Mouse (Mus musculus) midbrain, embryonic 12.5 days (tissue): ENCODE data around the gene Crebbp. TPM values are rescaled to one million over a fixed set of nuclear protein-coding genes. Genes with fewer than 3 reads are reported as not detected.

Experiments
- ATAC-seq: fragments of 200-750 bp; cut with Nextera tagmentation; 2 replicates; pipeline ENCODE4 v1.8.0; 2017; ENCODE audit warnings: low read depth, moderate TSS enrichment, moderate library complexity; ENCODE audit not compliant: low FRiP score
- H3K27ac ChIP-seq: fragments of 300-500 bp; sonication (generic); replicated peaks from 2 replicates; pipeline ENCODE4 v1.5.1; 2016; ENCODE audit warnings: mild to moderate bottlenecking
- H3K27me3 ChIP-seq: fragments of 300-500 bp; sonication (generic); 2 replicates; pipeline ENCODE4 v1.6.1; 2016; ENCODE audit warnings: mild to moderate bottlenecking
- H3K36me3 ChIP-seq: fragments of 300-500 bp; sonication (generic); 2 replicates; pipeline ENCODE4 v1.6.1; 2016
- H3K4me1 ChIP-seq: fragments of 300-500 bp; sonication (generic); 2 replicates; pipeline ENCODE4 v1.6.1; 2016
- H3K4me2 ChIP-seq: fragments of 300-500 bp; sonication (generic); replicated peaks from 2 replicates; pipeline ENCODE4 v1.6.1; 2016; ENCODE audit warnings: mild to moderate bottlenecking, moderate library complexity
- H3K4me3 ChIP-seq: fragments of 300-500 bp; sonication (generic); 2 replicates; pipeline ENCODE4 v1.5.1; 2016; ENCODE audit warnings: mild to moderate bottlenecking
- H3K9ac ChIP-seq: fragments of 300-500 bp; sonication (generic); replicated peaks from 2 replicates; pipeline ENCODE4 v1.6.1; 2016; ENCODE audit warnings: mild to moderate bottlenecking, moderate library complexity
- H3K9me3 ChIP-seq: fragments of 300-500 bp; sonication (generic); 2 replicates; pipeline ENCODE4 v1.6.1; 2016; ENCODE audit warnings: mild to moderate bottlenecking
- WGBS: fragments of 180-500 bp; shearing (Covaris S2); methylation state at CpG from one replicate; pipeline ENCODE4 v1.1.7; 2016; 5-methylcytosine and 5-hydroxymethylcytosine counted together
- polyA plus RNA-seq: library from polyadenylated mRNA; unstranded; fragments of >200 nt; fragmentation: Nextera tagmentation; extraction: Ambion mirVana; gene quantifications from 2 replicates; pipeline ENCODE4 v1.2.1, GENCODE M21; 2016

Crebbp gene
- polyA plus RNA-seq, 1 experiment from 2014 or later, result 39.9 TPM

GRCm38 (mm10) chr16:4077384-4078061 is 136.3 kb downstream of the Crebbp start, which contains the start of gene Trap1:
TSS of gene Trap1 (minus strand) at chr16:4077827.
- under 1% methylated on average over 58 of the region's 58 CpGs for WGBS
- Histone ChIP-seq H3K27me3 (no peaks in the 10 kb centered on the region), H3K9me3 (no peaks in the 10 kb centered on the region), H3K36me3 (peaks cover 5% of the 10 kb centered on the region; the same call in 1 of the 2 replicates), H3K9ac (peak within 1 kb of the TSS; percentile 69), H3K4me2 (peak within 1 kb of the TSS; percentile 68), H3K4me3 (peak within 1 kb of the TSS; percentile 76), H3K4me1 (peaks cover 11% of the 10 kb centered on the region), H3K27ac (peak within 1 kb of the TSS; percentile 80)
- ATAC-seq, result peak; percentile 98

DNA sequence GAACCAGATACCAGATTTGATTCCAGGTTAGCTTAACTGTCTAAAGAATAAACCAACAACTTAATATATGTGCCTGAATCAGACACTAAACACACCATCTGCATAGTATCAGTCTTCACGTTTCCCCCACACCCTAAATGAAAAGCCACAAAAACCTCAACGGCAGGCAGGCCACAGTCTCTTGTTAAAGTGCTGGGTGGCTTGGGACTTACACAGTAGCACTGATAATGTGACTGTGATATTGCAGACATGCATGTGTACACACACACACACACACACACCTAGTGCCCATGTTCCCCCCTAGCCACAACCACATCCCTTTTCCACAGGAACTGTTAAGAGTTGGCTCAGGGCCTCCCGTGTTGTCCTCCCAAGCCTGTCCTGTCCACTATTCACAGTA is 139.0 kb downstream of the Crebbp start:
- H3K4me2 ChIP-seq, result no peak overlapping the region
- 84% methylated on average over 3 of the region's 3 CpGs for whole genome bisulfite sequencing
- H3K4me1 ChIP-seq, result peaks cover 11% of the 10 kb centered on the region
- H3K9ac ChIP-seq, result no peak overlapping the region
- no peak overlapping the region for H3K27ac ChIP-seq
- no peaks in the 10 kb centered on the region for H3K36me3 ChIP-seq
- no peaks in the 10 kb centered on the region for H3K9me3 ChIP-seq
- no peak overlapping the region for H3K4me3 ChIP-seq
- no peak for ATAC-seq
- no peaks in the 10 kb centered on the region for H3K27me3 ChIP-seq

DNA sequence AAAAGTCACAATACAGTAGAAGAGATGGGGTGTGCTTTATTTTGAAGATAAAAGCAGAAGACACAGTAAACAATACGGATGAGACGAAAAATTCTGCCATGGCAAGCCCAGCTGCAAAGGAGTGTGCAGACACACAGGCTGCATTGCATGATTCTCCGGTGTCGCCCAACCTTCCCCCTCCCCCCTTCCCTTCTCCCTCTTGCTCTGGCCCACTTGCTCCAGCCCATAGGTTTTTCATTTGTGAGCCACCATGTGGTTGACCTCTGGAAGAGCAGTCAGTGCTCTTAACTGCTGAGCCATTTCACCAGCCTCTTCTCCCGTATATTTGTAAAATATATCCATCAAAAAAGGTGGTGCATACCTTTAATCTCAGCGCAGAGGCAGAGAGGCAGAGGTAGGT is 139.5 kb downstream of the Crebbp start:
- no peaks in the 10 kb centered on the region for H3K27me3 ChIP-seq
- H3K36me3 ChIP-seq, result 0 out of 2 replicates have a peak, but pooled peaks cover 1% of the 10 kb centered on the region
- H3K9me3 ChIP-seq, result no peaks in the 10 kb centered on the region
- peaks cover 11% of the 10 kb centered on the region for H3K4me1 ChIP-seq
- 75% methylated on average over 6 of the region's 6 CpGs for WGBS
- no peak overlapping the region for H3K4me2 ChIP-seq
- H3K9ac ChIP-seq, result no peak overlapping the region
- H3K27ac ChIP-seq, result no peak overlapping the region
- H3K4me3 ChIP-seq, result no peak overlapping the region
- ATAC-seq, result no peak

- 63% methylated on average over 8 of the region's 8 CpGs for WGBS
- ATAC-seq, result no peak
- H3K4me3 ChIP-seq, result no peak overlapping the region
- H3K4me2 ChIP-seq, result no peak overlapping the region
- H3K36me3 ChIP-seq, result peaks cover 51% of the 10 kb centered on the region
- no peaks in the 10 kb centered on the region for H3K27me3 ChIP-seq
- no peak overlapping the region for H3K9ac ChIP-seq
- H3K27ac ChIP-seq, result no peak overlapping the region
- no peaks in the 10 kb centered on the region for H3K4me1 ChIP-seq
- H3K9me3 ChIP-seq, result no peaks in the 10 kb centered on the region
Measured at GRCm38 (mm10) chr16:4068588-4068987, 145.2 kb downstream of the Crebbp start.

DNA sequence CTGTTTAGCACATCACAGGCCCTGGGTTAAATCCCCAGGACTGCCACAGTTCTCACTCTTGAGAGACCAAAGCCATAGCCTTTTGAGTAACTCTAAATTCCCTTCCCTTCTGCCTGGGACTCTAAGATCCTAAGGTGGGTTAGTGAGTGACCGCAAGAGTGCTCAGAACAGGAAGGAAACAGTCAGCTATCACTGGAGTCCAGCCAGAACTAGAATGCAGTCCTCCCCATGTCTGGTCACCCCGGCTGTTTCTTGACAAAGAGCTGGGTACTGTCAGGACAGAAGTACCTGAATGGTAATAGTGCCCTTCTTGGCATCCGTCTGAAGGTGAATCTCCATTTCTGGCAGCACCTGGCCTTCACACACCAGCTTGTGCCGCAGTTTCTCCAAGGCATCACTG is 148.9 kb downstream of the Crebbp start:
- no peaks in the 10 kb centered on the region for H3K27me3 ChIP-seq
- no peak overlapping the region for H3K27ac ChIP-seq
- no peaks in the 10 kb centered on the region for H3K9me3 ChIP-seq
- H3K4me2 ChIP-seq, result no peak overlapping the region
- H3K4me1 ChIP-seq, result no peaks in the 10 kb centered on the region
- 95% methylated on average over 4 of the region's 4 CpGs for WGBS
- no peak for ATAC-seq
- H3K36me3 ChIP-seq, result peaks cover 85% of the 10 kb centered on the region
- no peak overlapping the region for H3K9ac ChIP-seq
- no peak overlapping the region for H3K4me3 ChIP-seq

DNA sequence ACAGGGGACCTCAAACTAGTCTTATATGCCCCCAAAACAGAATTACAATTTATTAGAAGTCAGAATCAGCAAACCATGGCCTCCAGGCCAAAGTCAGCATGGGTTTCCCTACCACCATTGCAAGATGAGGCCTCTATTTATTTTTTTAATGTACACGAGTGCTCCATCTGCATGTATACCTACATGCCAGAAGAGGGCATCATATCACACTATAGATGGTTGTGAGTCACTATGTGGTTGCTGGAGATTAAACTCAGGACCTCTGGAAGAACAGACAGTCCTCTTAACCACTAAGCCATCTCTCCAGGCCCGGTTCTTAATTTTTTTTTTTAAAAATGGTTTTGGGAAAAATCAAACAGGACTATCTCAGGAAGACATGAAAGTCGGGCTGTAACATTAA is 160.0 kb downstream of the Crebbp start:
- H3K27me3 ChIP-seq, result no peaks in the 10 kb centered on the region
- no peak for ATAC-seq
- no peak overlapping the region for H3K4me2 ChIP-seq
- no peak overlapping the region for H3K9ac ChIP-seq
- no peaks in the 10 kb centered on the region for H3K9me3 ChIP-seq
- no peaks in the 10 kb centered on the region for H3K4me1 ChIP-seq
- H3K36me3 ChIP-seq, result peaks cover 75% of the 10 kb centered on the region
- WGBS, result 87% methylated on average over 3 of the region's 3 CpGs
- no peak overlapping the region for H3K4me3 ChIP-seq
- no peak overlapping the region for H3K27ac ChIP-seq

- WGBS, result 91% methylated on average over 4 of the region's 4 CpGs
Measured at GRCm38 (mm10) chr16:4052601-4053000, 161.2 kb downstream of the Crebbp start.

GRCm38 (mm10) chr16:4045524-4045923 is 168.3 kb downstream of the Crebbp start:
- peaks cover 63% of the 10 kb centered on the region for H3K36me3 ChIP-seq
- WGBS, result 81% methylated on average over 4 of the region's 4 CpGs
- no peak for ATAC-seq

More at GRCm38 (mm10) chr16:4052601-4053000, 161.2 kb downstream of the Crebbp start:
- H3K4me1 ChIP-seq, result no peaks in the 10 kb centered on the region
- H3K9me3 ChIP-seq, result no peaks in the 10 kb centered on the region
- no peak overlapping the region for H3K27ac ChIP-seq
- no peak for ATAC-seq
- H3K27me3 ChIP-seq, result no peaks in the 10 kb centered on the region
- peaks cover 69% of the 10 kb centered on the region for H3K36me3 ChIP-seq
- no peak overlapping the region for H3K9ac ChIP-seq
- H3K4me3 ChIP-seq, result no peak overlapping the region
- no peak overlapping the region for H3K4me2 ChIP-seq

DNA sequence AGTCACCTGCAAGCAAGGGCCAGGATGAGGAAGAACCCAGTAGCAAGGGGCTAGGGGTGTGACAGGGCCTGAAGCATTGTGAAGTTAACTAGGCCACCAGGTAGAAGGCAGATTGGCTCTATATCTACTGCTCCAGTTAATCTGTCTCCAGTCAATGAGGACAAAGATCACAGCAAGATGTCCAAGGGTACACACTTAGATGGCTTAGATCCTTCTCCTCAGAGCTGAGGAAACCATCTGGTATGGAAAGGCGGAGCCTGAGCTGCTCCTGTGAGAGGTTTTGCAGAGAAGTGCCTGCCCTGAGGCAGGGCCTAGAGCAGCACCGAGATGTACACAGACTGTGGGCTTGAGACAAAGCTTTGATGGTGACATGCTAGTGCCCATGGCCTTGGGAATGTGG is 169.7 kb downstream of the Crebbp start:
- Histone ChIP-seq H3K9ac (no peak overlapping the region), H3K4me2 (no peak overlapping the region), H3K4me3 (no peak overlapping the region), H3K27me3 (no peaks in the 10 kb centered on the region), H3K27ac (no peak overlapping the region), H3K4me1 (no peaks in the 10 kb centered on the region), H3K36me3 (peaks cover 66% of the 10 kb centered on the region), H3K9me3 (no peaks in the 10 kb centered on the region)
- ATAC-seq, result no peak
- WGBS, result 93% methylated on average over 2 of the region's 2 CpGs

More at GRCm38 (mm10) chr16:4045524-4045923, 168.3 kb downstream of the Crebbp start:
- H3K4me3 ChIP-seq, result no peak overlapping the region
- no peak overlapping the region for H3K27ac ChIP-seq
- no peaks in the 10 kb centered on the region for H3K4me1 ChIP-seq
- H3K9me3 ChIP-seq, result no peaks in the 10 kb centered on the region
- H3K27me3 ChIP-seq, result no peaks in the 10 kb centered on the region
- H3K4me2 ChIP-seq, result no peak overlapping the region
- H3K9ac ChIP-seq, result no peak overlapping the region

GRCm38 (mm10) chr16:4041646-4042045 is 172.2 kb downstream of the Crebbp start:
- Histone ChIP-seq H3K27ac (no peak overlapping the region), H3K4me2 (no peak overlapping the region), H3K4me1 (no peaks in the 10 kb centered on the region), H3K36me3 (peaks cover 73% of the 10 kb centered on the region), H3K9me3 (no peaks in the 10 kb centered on the region), H3K27me3 (no peaks in the 10 kb centered on the region), H3K9ac (no peak overlapping the region), H3K4me3 (no peak overlapping the region)
- no peak for ATAC-seq
- WGBS, result 93% methylated on average over 4 of the region's 4 CpGs

DNA sequence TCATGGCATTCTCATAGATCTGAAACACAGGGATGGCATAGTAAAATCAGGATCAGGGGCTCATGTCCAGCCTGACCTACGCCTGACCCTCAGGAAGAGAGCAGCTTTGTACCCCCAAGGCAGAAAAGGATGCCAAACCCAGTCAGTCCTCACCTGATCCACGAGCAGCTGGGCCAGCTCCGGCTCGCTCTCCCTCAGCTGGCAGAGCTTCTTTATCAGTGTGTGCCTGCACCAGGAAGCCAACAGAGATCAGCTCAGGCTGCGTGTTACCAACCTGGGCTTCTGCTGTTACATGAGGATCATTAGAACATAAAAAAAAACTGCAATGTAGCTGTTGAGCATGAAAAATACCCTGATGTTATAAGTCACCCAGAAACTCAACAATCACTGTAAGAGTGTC is 173.6 kb downstream of the Crebbp start:
- no peak for ATAC-seq
- Histone ChIP-seq H3K36me3 (peaks cover 64% of the 10 kb centered on the region), H3K9ac (no peak overlapping the region), H3K4me1 (no peaks in the 10 kb centered on the region), H3K27ac (no peak overlapping the region), H3K27me3 (no peaks in the 10 kb centered on the region), H3K4me2 (no peak overlapping the region), H3K4me3 (no peak overlapping the region), H3K9me3 (no peaks in the 10 kb centered on the region)
- 89% methylated on average over 5 of the region's 5 CpGs for WGBS

GRCm38 (mm10) chr16:4037690-4038089 is 176.1 kb downstream of the Crebbp start:
- Histone ChIP-seq H3K9ac (no peak overlapping the region), H3K27ac (no peak overlapping the region), H3K4me1 (no peaks in the 10 kb centered on the region; the same call in 1 of the 2 replicates), H3K27me3 (no peaks in the 10 kb centered on the region), H3K9me3 (no peaks in the 10 kb centered on the region), H3K4me3 (no peak overlapping the region), H3K4me2 (no peak overlapping the region), H3K36me3 (peaks cover 45% of the 10 kb centered on the region)
- no peak for ATAC-seq
- WGBS, result 93% methylated on average over 7 of the region's 7 CpGs

DNA sequence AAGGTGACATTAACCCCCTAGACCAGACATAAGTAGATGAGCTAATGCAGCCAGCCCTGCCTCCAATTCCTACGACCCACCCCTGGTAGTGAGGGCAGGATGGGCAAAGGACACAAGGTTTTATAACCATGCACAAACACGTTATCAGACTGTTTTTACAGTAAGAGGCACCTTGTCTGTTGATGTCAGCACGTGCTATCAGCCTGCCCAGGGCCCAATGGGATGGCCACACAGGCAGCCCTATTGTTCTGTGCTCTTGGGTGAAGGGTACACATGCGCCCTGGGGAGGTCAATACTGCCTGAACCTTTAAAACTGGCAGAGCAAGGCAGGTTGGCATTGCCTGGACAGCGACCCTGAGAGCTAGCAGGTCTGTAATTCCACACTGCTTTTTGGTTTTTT is 177.0 kb downstream of the Crebbp start, which contains the start of gene Dnase1:
Gene Dnase1 (plus strand): TSS at position 136 of the 400 bp plus-strand sequence.
- Histone ChIP-seq H3K9me3 (no peaks in the 10 kb centered on the region), H3K36me3 (peaks cover 45% of the 10 kb centered on the region), H3K27ac (no peak within 1 kb of the TSS), H3K27me3 (no peaks in the 10 kb centered on the region), H3K4me1 (no peaks in the 10 kb centered on the region; the same call in 1 of the 2 replicates), H3K4me2 (no peak within 1 kb of the TSS), H3K4me3 (no peak within 1 kb of the TSS), H3K9ac (no peak within 1 kb of the TSS)
- 92% methylated on average over 5 of the region's 5 CpGs for WGBS
- ATAC-seq, result no peak
